Mouse (Mus musculus): Measurements from ENCODE around the gene Rdh7. TPM values are rescaled to one million over a fixed set of nuclear protein-coding genes. Genes with fewer than 3 reads are reported as not detected.

Rdh7 gene
- not detected for polyA plus RNA-seq (2012; fragmentation: generic; extraction: Trizol)

- H3K4me2 ChIP-seq (ENCODE audit: low read depth), result no peak within 1 kb of the TSS
- H3K4me3 ChIP-seq, result no peak within 1 kb of the TSS
- no peak within 1 kb of the TSS for H3ac ChIP-seq (ENCODE audit: control insufficient read depth, insufficient read length)
- H3K27me3 ChIP-seq (ENCODE audit: control insufficient read depth, insufficient read depth, insufficient read length), result peaks cover 34% of the 10 kb centered on the region
- no peaks in the 10 kb centered on the region for H3K79me2 ChIP-seq (ENCODE audit: control insufficient read depth, insufficient read depth)
- no peaks in the 10 kb centered on the region for H3K36me3 ChIP-seq (ENCODE audit: control insufficient read depth, insufficient read depth)
- no peak for TF ChIP-seq MAX (IDR thresholded peaks at IDR 0.05; ENCODE audit: low read depth)
- TF ChIP-seq USF1 (IDR thresholded peaks at IDR 0.05; ENCODE audit: low read depth), result no peak
- TF ChIP-seq CEBPB (IDR thresholded peaks at IDR 0.05; ENCODE audit: insufficient read depth, poor library complexity, severe bottlenecking), result no peak
- TF ChIP-seq E2F4 (IDR thresholded peaks at IDR 0.05; ENCODE audit: insufficient read depth), result no peak
- no peak for TF ChIP-seq POLR2A (IDR thresholded peaks at IDR 0.05; ENCODE audit: insufficient read length, low read depth)
- no peak for TF ChIP-seq POLR2AphosphoS2 (IDR thresholded peaks at IDR 0.05; ENCODE audit: insufficient read length, low read depth)
- no peak for TF ChIP-seq TCF12 (IDR thresholded peaks at IDR 0.05; ENCODE audit: insufficient read depth, poor library complexity, severe bottlenecking)
- no peak for TF ChIP-seq REST (IDR thresholded peaks at IDR 0.05; ENCODE audit: insufficient read depth, insufficient read length)
- no peak for TF ChIP-seq SRF (IDR thresholded peaks at IDR 0.05; ENCODE audit: control insufficient read depth, insufficient read length, low read depth)
- no peak for TF ChIP-seq MYOD1 (IDR thresholded peaks at IDR 0.05; ENCODE audit: control insufficient read depth in 1 of 3, insufficient read length in 2 of 3, low read depth in 2 of 3)
- TF ChIP-seq TCF3 (IDR thresholded peaks at IDR 0.05; ENCODE audit: insufficient read length, low read depth), result no peak
- no peak for TF ChIP-seq MYOG (IDR thresholded peaks at IDR 0.05; ENCODE audit: control insufficient read depth in 1 of 3, insufficient read depth in 1 of 3, insufficient read length in 2 of 3, low read depth in 2 of 3)
Observed at GRCm38 (mm10) chr10:127888605-127889004, at the start of gene Rdh7. TSS of gene Rdh7 (minus strand) at chr10:127888817.

GRCm38 (mm10) chr10:127937428-127938010, 48.9 kb upstream of the Rdh7 start:
- Histone ChIP-seq H3K36me3 (ENCODE audit: control insufficient read depth, insufficient read depth) (no peaks in the 10 kb centered on the region), H3K79me2 (ENCODE audit: control insufficient read depth, insufficient read depth) (no peaks in the 10 kb centered on the region), H3K4me2 (ENCODE audit: low read depth) (peak overlapping the region; percentile 49), H3K4me3 (no peak overlapping the region), H3K27me3 (ENCODE audit: control insufficient read depth, insufficient read depth, insufficient read length) (no peaks in the 10 kb centered on the region), H3ac (ENCODE audit: control insufficient read depth, insufficient read length) (no peak overlapping the region)
- TF ChIP-seq TCF3 (IDR thresholded peaks at IDR 0.05; ENCODE audit: insufficient read length, low read depth) (no peak), USF1 (IDR thresholded peaks at IDR 0.05; ENCODE audit: low read depth) (no peak), TCF12 (IDR thresholded peaks at IDR 0.05; ENCODE audit: insufficient read depth, poor library complexity, severe bottlenecking) (no peak), CEBPB (IDR thresholded peaks at IDR 0.05; ENCODE audit: insufficient read depth, poor library complexity, severe bottlenecking) (no peak), MYOG (IDR thresholded peaks at IDR 0.05; ENCODE audit: control insufficient read depth in 1 of 3, insufficient read depth in 1 of 3, insufficient read length in 2 of 3, low read depth in 2 of 3) (no peak), REST (IDR thresholded peaks at IDR 0.05; ENCODE audit: insufficient read depth, insufficient read length) (no peak), SRF (IDR thresholded peaks at IDR 0.05; ENCODE audit: control insufficient read depth, insufficient read length, low read depth) (no peak), MYOD1 (IDR thresholded peaks at IDR 0.05; ENCODE audit: control insufficient read depth in 1 of 3, insufficient read length in 2 of 3, low read depth in 2 of 3) (no peak), POLR2A (IDR thresholded peaks at IDR 0.05; ENCODE audit: insufficient read length, low read depth) (no peak), E2F4 (IDR thresholded peaks at IDR 0.05; ENCODE audit: insufficient read depth) (no peak), POLR2AphosphoS2 (IDR thresholded peaks at IDR 0.05; ENCODE audit: insufficient read length, low read depth) (no peak), MAX (IDR thresholded peaks at IDR 0.05; ENCODE audit: low read depth) (no peak)

- TF ChIP-seq CEBPB (IDR thresholded peaks at IDR 0.05; ENCODE audit: insufficient read depth, poor library complexity, severe bottlenecking) (peak; percentile 44; the same call in 1 of the 2 replicates), USF1 (IDR thresholded peaks at IDR 0.05; ENCODE audit: low read depth) (no peak), TCF12 (IDR thresholded peaks at IDR 0.05; ENCODE audit: insufficient read depth, poor library complexity, severe bottlenecking) (no peak), REST (IDR thresholded peaks at IDR 0.05; ENCODE audit: insufficient read depth, insufficient read length) (no peak), POLR2AphosphoS2 (IDR thresholded peaks at IDR 0.05; ENCODE audit: insufficient read length, low read depth) (no peak), MYOG (IDR thresholded peaks at IDR 0.05; ENCODE audit: control insufficient read depth in 1 of 3, insufficient read depth in 1 of 3, insufficient read length in 2 of 3, low read depth in 2 of 3) (no peak), MYOD1 (IDR thresholded peaks at IDR 0.05; ENCODE audit: control insufficient read depth in 1 of 3, insufficient read length in 2 of 3, low read depth in 2 of 3) (no peak), TCF3 (IDR thresholded peaks at IDR 0.05; ENCODE audit: insufficient read length, low read depth) (no peak), E2F4 (IDR thresholded peaks at IDR 0.05; ENCODE audit: insufficient read depth) (no peak)
- Histone ChIP-seq H3K79me2 (ENCODE audit: control insufficient read depth, insufficient read depth) (no peaks in the 10 kb centered on the region), H3K4me2 (ENCODE audit: low read depth) (no peak overlapping the region), H3ac (ENCODE audit: control insufficient read depth, insufficient read length) (no peak overlapping the region), H3K27me3 (ENCODE audit: control insufficient read depth, insufficient read depth, insufficient read length) (no peaks in the 10 kb centered on the region), H3K4me3 (no peak overlapping the region), H3K36me3 (ENCODE audit: control insufficient read depth, insufficient read depth) (no peaks in the 10 kb centered on the region)
Observed at GRCm38 (mm10) chr10:127936747-127937409, 48.3 kb upstream of the Rdh7 start.

GRCm38 (mm10) chr10:127936271-127936670, 47.7 kb upstream of the Rdh7 start:
- no peak overlapping the region for H3K4me3 ChIP-seq
- H3ac ChIP-seq (ENCODE audit: control insufficient read depth, insufficient read length), result no peak overlapping the region
- no peak overlapping the region for H3K4me2 ChIP-seq (ENCODE audit: low read depth)
- H3K79me2 ChIP-seq (ENCODE audit: control insufficient read depth, insufficient read depth), result no peaks in the 10 kb centered on the region
- no peaks in the 10 kb centered on the region for H3K27me3 ChIP-seq (ENCODE audit: control insufficient read depth, insufficient read depth, insufficient read length)
- no peaks in the 10 kb centered on the region for H3K36me3 ChIP-seq (ENCODE audit: control insufficient read depth, insufficient read depth)
- TF ChIP-seq TCF3 (IDR thresholded peaks at IDR 0.05; ENCODE audit: insufficient read length, low read depth) (no peak), MYOD1 (IDR thresholded peaks at IDR 0.05; ENCODE audit: control insufficient read depth in 1 of 3, insufficient read length in 2 of 3, low read depth in 2 of 3) (no peak), POLR2A (IDR thresholded peaks at IDR 0.05; ENCODE audit: insufficient read length, low read depth) (no peak), E2F4 (IDR thresholded peaks at IDR 0.05; ENCODE audit: insufficient read depth) (no peak), TCF12 (IDR thresholded peaks at IDR 0.05; ENCODE audit: insufficient read depth, poor library complexity, severe bottlenecking) (no peak), REST (IDR thresholded peaks at IDR 0.05; ENCODE audit: insufficient read depth, insufficient read length) (no peak), CEBPB (IDR thresholded peaks at IDR 0.05; ENCODE audit: insufficient read depth, poor library complexity, severe bottlenecking) (no peak), POLR2AphosphoS2 (IDR thresholded peaks at IDR 0.05; ENCODE audit: insufficient read length, low read depth) (no peak), USF1 (IDR thresholded peaks at IDR 0.05; ENCODE audit: low read depth) (no peak), MYOG (IDR thresholded peaks at IDR 0.05; ENCODE audit: control insufficient read depth in 1 of 3, insufficient read depth in 1 of 3, insufficient read length in 2 of 3, low read depth in 2 of 3) (no peak)

Measured in myocyte (in vitro differentiated cells).